Mouse (Mus musculus) embryonic facial prominence, embryonic 11.5 days (tissue): ENCODE results near the gene Gm28043. TPM values are rescaled to one million over a fixed set of nuclear protein-coding genes. Genes with fewer than 3 reads are reported as not detected.

Experiments
- microRNA-seq: library from miRNA; unstranded; fragments of <30 nt; microRNA quantifications from one replicate; pipeline ENCODE4, GENCODE M21; 2016; ENCODE audit warnings: borderline number of aligned reads
- polyA plus RNA-seq: library from polyadenylated mRNA; unstranded; fragments of >200 nt; fragmentation: Nextera tagmentation; extraction: Ambion mirVana; gene quantifications from 2 replicates; pipeline ENCODE4 v1.2.1, GENCODE M21; 2014

The Gm28043 gene
- polyA plus RNA-seq, 1 experiment from 2014 or later: 2.1 TPM

Small RNA genes lying within 50 kb of the gene (microRNA-seq; reads per million reads assigned to microRNA genes)
- not detected for gene Mir7667

Other genes starting within 250 kb of the Gm28043 start
- 17.6 and 19.2 TPM in 2 replicates for gene Pim1, start 124.1 kb upstream of the Gm28043 start, polyA plus RNA-seq
- gene Gm17657, start 65.2 kb upstream of the Gm28043 start, polyA plus RNA-seq: not detected in 2 replicates
- gene Tbc1d22b, start 65.1 kb upstream of the Gm28043 start, polyA plus RNA-seq: 16.7 and 17.5 TPM in 2 replicates
- 0.36 TPM in 2 replicates for gene Tmem217, start 62.5 kb upstream of the Gm28043 start, polyA plus RNA-seq
- 118 and 129 TPM in 2 replicates for gene Rnf8, start 86 bp upstream of the Gm28043 start, polyA plus RNA-seq
- gene Cmtr1, start 45.7 kb downstream of the Gm28043 start, polyA plus RNA-seq: 120 and 132 TPM in 2 replicates
- gene Ccdc167, start 102.2 kb downstream of the Gm28043 start, polyA plus RNA-seq: 13.8 and 15.2 TPM in 2 replicates